Mouse (Mus musculus) cortical plate, adult 2 months (tissue): Measurements from ENCODE around the gene Olfr203.

Experiments
- CTCF ChIP-seq: fragments of 200-500 bp; IDR thresholded peaks from 2 replicates; pipeline ENCODE4 v1.5.1; 2011; ENCODE audit warnings: mild to moderate bottlenecking, control low read depth, low read length; ENCODE audit not compliant: insufficient read depth; ENCODE audit errors: extremely low read depth
- POLR2A ChIP-seq: fragments of 200-500 bp; IDR thresholded peaks from 2 replicates; pipeline ENCODE4 v1.6.1; 2011; ENCODE audit warnings: mild to moderate bottlenecking, low read length, control low read depth; ENCODE audit not compliant: insufficient read depth; ENCODE audit errors: extremely low read depth

GRCm38 (mm10) chr16:59298581-59298980, at the start of gene Olfr203:
- TF ChIP-seq CTCF: no peak
- no peak for TF ChIP-seq POLR2A
